Mouse (Mus musculus) limb, embryonic 12.5 days (tissue): ENCODE results near the gene Zfp142. TPM values are rescaled to one million over a fixed set of nuclear protein-coding genes. Genes with fewer than 3 reads are reported as not detected.

Experiments
- microRNA-seq: library from miRNA; unstranded; fragments of <30 nt; microRNA quantifications from one replicate; pipeline ENCODE4, GENCODE M21; 2017
- polyA plus RNA-seq: library from polyadenylated mRNA; unstranded; fragments of >200 nt; fragmentation: Nextera tagmentation; extraction: Ambion mirVana; gene quantifications from 2 replicates; pipeline ENCODE4 v1.2.1, GENCODE M21; 2016

Zfp142 gene
- polyA plus RNA-seq, 1 experiment from 2014 or later = 8.3 TPM

Small RNA genes lying within 50 kb of the gene (microRNA-seq; reads per million reads assigned to microRNA genes)
- not detected for gene Gm25035

Other genes with a start within 250 kb of the Zfp142 start
- 1.5 and 1.6 TPM in 2 replicates for gene Catip, start 226.1 kb downstream of the Zfp142 start, polyA plus RNA-seq
- 0.85 and 2.2 TPM in 2 replicates for gene Slc11a1, start 213.1 kb downstream of the Zfp142 start, polyA plus RNA-seq
- gene Ctdsp1, start 196.7 kb downstream of the Zfp142 start, polyA plus RNA-seq = 75.3 and 78.5 TPM in 2 replicates
- gene Vil1, start 178.9 kb downstream of the Zfp142 start, polyA plus RNA-seq = 0.19 TPM in 2 replicates
- gene Cnot9, start 82.2 kb downstream of the Zfp142 start, polyA plus RNA-seq = 82.6 and 84.5 TPM in 2 replicates
- 0.51 and 1.0 TPM in 2 replicates for gene Plcd4, start 45.4 kb downstream of the Zfp142 start, polyA plus RNA-seq
- gene Usp37, start 44.0 kb downstream of the Zfp142 start, polyA plus RNA-seq = 43.2 and 46.2 TPM in 2 replicates
- gene Bcs1l, start within 50 bp of the Zfp142 start, polyA plus RNA-seq = 15.1 and 16.2 TPM in 2 replicates
- gene Rnf25, start 13.2 kb upstream of the Zfp142 start, polyA plus RNA-seq = 37.0 and 37.3 TPM in 2 replicates
- gene Stk36, start 13.2 kb upstream of the Zfp142 start, polyA plus RNA-seq = 12.0 and 12.5 TPM in 2 replicates
- gene Ttll4, start 73.5 kb upstream of the Zfp142 start, polyA plus RNA-seq = 30.4 and 33.6 TPM in 2 replicates
- 14.9 and 15.8 TPM in 2 replicates for gene Cyp27a1, start 125.3 kb upstream of the Zfp142 start, polyA plus RNA-seq
- 0.46 and 0.47 TPM in 2 replicates for gene Prkag3, start 161.0 kb upstream of the Zfp142 start, polyA plus RNA-seq
- gene Wnt6, start 183.6 kb upstream of the Zfp142 start, polyA plus RNA-seq = 38.7 and 40.5 TPM in 2 replicates
- gene Wnt10a, start 203.3 kb upstream of the Zfp142 start, polyA plus RNA-seq = 3.4 and 3.5 TPM in 2 replicates